Mouse (Mus musculus) forebrain, embryonic 12.5 days (tissue): ENCODE data around the gene Ppp6c. TPM values are rescaled to one million over a fixed set of nuclear protein-coding genes. Genes with fewer than 3 reads are reported as not detected.

Source experiments
- ATAC-seq: fragments of 200-750 bp; cut with Nextera tagmentation; 2 replicates; pipeline ENCODE4 v1.8.0; 2017; ENCODE audit warnings: moderate TSS enrichment; ENCODE audit not compliant: low FRiP score
- H3K27ac ChIP-seq: fragments of 300-500 bp; sonication (generic); 2 replicates; pipeline ENCODE4 v1.5.1; 2016; ENCODE audit warnings: mild to moderate bottlenecking
- H3K27me3 ChIP-seq: fragments of 300-500 bp; sonication (generic); 2 replicates; pipeline ENCODE4 v1.6.1; 2016; ENCODE audit warnings: mild to moderate bottlenecking
- H3K36me3 ChIP-seq: fragments of 300-500 bp; sonication (generic); replicated peaks from 2 replicates; pipeline ENCODE4 v1.6.1; 2016; ENCODE audit warnings: mild to moderate bottlenecking
- H3K4me1 ChIP-seq: fragments of 300-500 bp; sonication (generic); 2 replicates; pipeline ENCODE4 v1.6.1; 2016
- H3K4me2 ChIP-seq: fragments of 300-500 bp; sonication (generic); 2 replicates; pipeline ENCODE4 v1.6.1; 2016; ENCODE audit warnings: mild to moderate bottlenecking, moderate library complexity
- H3K4me3 ChIP-seq: fragments of 300-500 bp; sonication (generic); replicated peaks from 2 replicates; pipeline ENCODE4 v1.5.1; 2016; ENCODE audit warnings: mild to moderate bottlenecking
- H3K9ac ChIP-seq: fragments of 300-500 bp; sonication (generic); 2 replicates; pipeline ENCODE4 v1.6.1; 2016; ENCODE audit warnings: mild to moderate bottlenecking
- H3K9me3 ChIP-seq: fragments of 300-500 bp; sonication (generic); 2 replicates; pipeline ENCODE4 v1.6.1; 2016
- WGBS: fragments of 180-500 bp; shearing (Covaris S2); methylation state at CpG from one replicate; pipeline ENCODE4 v1.1.7; 2016; 5-methylcytosine and 5-hydroxymethylcytosine counted together
- polyA plus RNA-seq: library from polyadenylated mRNA; unstranded; fragments of >200 nt; fragmentation: Nextera tagmentation; extraction: Ambion mirVana; gene quantifications from 2 replicates; pipeline ENCODE4 v1.2.1, GENCODE M21; 2016

Ppp6c gene
- polyA plus RNA-seq, 1 experiment from 2014 or later: 81.5 TPM

DNA sequence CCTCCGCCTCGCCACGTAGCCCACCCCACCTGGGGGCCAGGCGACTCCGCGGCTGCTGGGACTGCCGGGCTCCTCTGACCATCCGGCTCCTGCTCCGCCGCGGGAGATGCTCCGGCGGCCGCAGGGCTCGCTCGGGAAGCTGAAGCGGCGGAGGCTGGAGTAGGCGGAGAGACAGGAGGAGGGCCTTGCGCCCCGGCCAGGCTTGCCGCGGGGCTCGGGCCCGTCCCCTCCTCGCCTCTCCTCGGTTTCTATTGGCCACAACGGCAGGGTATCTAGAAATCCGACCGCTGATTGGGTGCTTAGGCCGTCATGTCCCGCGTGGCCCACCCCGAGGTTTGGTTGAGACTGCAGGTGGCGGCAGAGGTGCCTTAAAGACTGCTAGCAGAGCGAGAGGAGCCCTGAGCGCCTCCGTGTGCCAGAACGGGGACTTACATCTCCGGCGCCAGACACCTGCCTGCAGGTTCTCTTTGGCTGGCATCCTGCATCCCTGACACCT lies 35.6 kb downstream of the Ppp6c start, which contains the start of gene Scai:
Gene Scai, minus strand, starts transcription at position 174 of the 496 bp plus-strand sequence.
- Histone ChIP-seq H3K4me2 (peak within 1 kb of the TSS; percentile 75), H3K27ac (peak within 1 kb of the TSS; percentile 99), H3K27me3 (no peaks in the 10 kb centered on the region), H3K4me3 (peak within 1 kb of the TSS; percentile 90), H3K36me3 (peaks cover 7% of the 10 kb centered on the region), H3K9me3 (no peaks in the 10 kb centered on the region), H3K4me1 (peaks cover 24% of the 10 kb centered on the region), H3K9ac (peak within 1 kb of the TSS; percentile 92)
- ATAC-seq: peak; percentile 100
- WGBS: 0% methylated on average over 41 of the region's 41 CpGs

DNA sequence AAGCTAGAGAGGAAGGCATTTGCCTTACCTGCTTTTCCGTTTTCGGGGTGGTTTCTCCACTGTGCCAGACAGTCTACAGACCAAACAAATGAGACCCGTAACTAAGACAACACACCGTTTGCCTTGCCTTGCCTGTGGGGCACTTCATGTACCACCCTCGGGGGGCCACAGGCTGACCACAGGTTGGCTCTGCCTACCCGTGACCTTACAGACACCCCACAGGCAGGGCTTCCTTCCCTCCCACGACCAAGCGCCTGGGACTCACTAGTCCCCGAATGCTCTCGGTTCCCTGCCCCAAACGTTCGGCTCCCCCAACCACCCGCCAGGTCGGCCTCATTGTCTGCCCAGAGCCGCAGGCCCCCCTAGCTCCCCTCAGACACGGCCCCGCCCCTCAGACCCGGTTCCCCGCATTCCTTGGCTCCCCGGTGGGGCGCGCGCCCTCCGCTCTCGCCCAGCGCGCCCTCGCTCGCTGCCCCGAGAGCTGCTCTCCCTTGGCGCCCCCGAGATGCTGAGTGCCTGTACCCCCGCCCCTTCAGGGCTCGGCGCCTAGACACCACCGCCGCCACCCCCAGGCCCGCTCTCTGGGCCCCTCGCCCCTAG lies 36.2 kb downstream of the Ppp6c start:
- Histone ChIP-seq H3K4me1 (peaks cover 24% of the 10 kb centered on the region), H3K27me3 (no peaks in the 10 kb centered on the region), H3K4me2 (peak overlapping the region; percentile 75), H3K9ac (peak overlapping the region; percentile 92), H3K27ac (peak overlapping the region; percentile 99), H3K36me3 (peaks cover 7% of the 10 kb centered on the region), H3K4me3 (peak overlapping the region; percentile 90), H3K9me3 (no peaks in the 10 kb centered on the region)
- under 1% methylated on average over 37 of the region's 39 CpGs for WGBS
- ATAC-seq: peak; percentile 90

DNA sequence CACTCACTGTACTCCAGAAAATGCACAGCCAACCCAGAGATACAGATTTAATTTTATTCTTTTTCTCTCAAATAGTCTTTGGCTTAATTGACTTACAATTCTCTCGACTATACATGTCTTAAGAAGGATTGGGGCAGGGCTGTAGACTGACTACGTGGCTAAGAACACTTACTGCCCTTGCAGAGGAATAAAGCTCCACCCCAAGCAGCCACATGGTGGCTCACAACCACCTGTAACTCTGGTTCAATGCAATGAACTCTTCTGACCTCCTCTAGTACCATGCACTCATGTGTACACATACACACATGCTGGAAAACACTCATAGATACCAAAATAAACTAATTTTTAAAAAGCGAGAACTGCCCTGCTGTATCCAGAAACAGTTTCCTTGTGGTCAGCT lies 40.3 kb downstream of the Ppp6c start:
- Histone ChIP-seq H3K9ac (no peak overlapping the region), H3K4me1 (peaks cover 23% of the 10 kb centered on the region), H3K4me2 (no peak overlapping the region), H3K9me3 (no peaks in the 10 kb centered on the region), H3K36me3 (peaks cover 22% of the 10 kb centered on the region), H3K4me3 (no peak overlapping the region), H3K27ac (no peak overlapping the region), H3K27me3 (no peaks in the 10 kb centered on the region)
- 69% methylated on average over 3 of the region's 3 CpGs for WGBS
- no peak for ATAC-seq

DNA sequence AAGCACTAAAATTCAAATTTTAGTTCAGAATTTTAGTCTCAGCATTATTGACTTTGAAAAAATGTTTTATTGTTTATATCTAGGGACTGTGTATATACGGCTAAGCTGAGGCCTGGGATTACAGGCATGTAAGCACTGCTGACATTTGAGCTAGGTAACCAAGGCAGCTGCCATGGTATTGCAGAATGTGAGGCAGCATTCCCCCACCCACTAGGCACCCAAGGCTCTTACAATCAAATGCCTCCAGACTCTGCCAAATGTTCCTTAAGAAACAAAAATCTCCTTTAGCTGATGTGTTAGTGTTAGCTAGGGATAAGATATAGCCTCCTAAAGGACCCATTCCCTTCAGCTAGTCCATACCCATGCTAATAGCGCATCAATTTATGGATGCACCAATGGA lies 42.7 kb downstream of the Ppp6c start:
- Histone ChIP-seq H3K9ac (no peak overlapping the region), H3K27ac (no peak overlapping the region), H3K9me3 (no peaks in the 10 kb centered on the region), H3K27me3 (no peaks in the 10 kb centered on the region), H3K4me2 (no peak overlapping the region), H3K36me3 (peaks cover 36% of the 10 kb centered on the region), H3K4me3 (no peak overlapping the region), H3K4me1 (peaks cover 9% of the 10 kb centered on the region)
- 98% methylated on average over 2 of the region's 2 CpGs for WGBS
- ATAC-seq: no peak

DNA sequence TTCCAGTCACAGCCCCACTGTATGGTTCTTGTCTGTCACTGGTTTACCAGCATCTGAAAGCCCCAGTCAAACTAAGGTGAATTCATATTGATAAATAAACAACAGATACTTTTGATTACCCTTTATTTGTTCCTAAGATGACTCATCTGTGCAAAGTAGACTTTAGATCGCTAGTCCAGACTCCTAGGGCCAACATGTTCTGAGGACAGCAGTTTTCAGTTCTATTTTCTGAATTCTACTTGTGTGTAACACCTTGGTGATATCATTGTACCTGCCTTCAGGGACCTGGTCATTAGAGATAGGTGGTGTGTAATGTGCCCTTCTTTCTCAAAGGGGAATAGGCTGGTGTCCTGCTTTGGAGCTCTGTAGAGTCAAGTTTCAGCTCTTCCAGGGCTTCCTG lies 65.3 kb downstream of the Ppp6c start:
- Histone ChIP-seq H3K27me3 (no peaks in the 10 kb centered on the region), H3K4me2 (no peak overlapping the region), H3K36me3 (peaks cover 9% of the 10 kb centered on the region), H3K4me3 (no peak overlapping the region), H3K27ac (no peak overlapping the region), H3K9me3 (no peaks in the 10 kb centered on the region), H3K9ac (no peak overlapping the region), H3K4me1 (no peaks in the 10 kb centered on the region)
- ATAC-seq: no peak
- WGBS: 95% methylated on average over 1 of the region's 1 CpGs

DNA sequence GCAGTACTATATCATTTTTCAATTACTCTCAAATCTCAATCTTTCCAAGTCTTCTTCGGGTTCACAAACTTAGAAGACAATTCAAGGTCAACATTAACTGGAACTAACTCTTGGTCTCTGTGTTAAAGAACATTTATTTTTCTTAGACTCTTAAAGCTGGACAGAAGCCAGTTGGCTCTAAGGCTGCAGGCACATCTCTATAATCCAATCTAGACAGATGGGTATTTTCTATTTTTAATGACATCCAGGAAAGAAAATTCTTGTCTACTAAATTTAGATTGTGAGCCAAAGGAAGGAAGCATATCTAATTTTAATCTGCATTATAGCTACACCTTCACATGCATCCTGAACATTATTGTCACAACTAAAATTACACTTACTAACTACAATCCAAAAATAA lies 68.3 kb downstream of the Ppp6c start:
- H3K27me3 ChIP-seq: no peaks in the 10 kb centered on the region
- WGBS: 91% methylated on average over 1 of the region's 1 CpGs
- no peak overlapping the region for H3K4me2 ChIP-seq
- no peak for ATAC-seq
- H3K4me1 ChIP-seq: no peaks in the 10 kb centered on the region
- H3K27ac ChIP-seq: no peak overlapping the region
- H3K36me3 ChIP-seq: peaks cover 9% of the 10 kb centered on the region
- H3K9ac ChIP-seq: no peak overlapping the region
- no peak overlapping the region for H3K4me3 ChIP-seq
- no peaks in the 10 kb centered on the region for H3K9me3 ChIP-seq

DNA sequence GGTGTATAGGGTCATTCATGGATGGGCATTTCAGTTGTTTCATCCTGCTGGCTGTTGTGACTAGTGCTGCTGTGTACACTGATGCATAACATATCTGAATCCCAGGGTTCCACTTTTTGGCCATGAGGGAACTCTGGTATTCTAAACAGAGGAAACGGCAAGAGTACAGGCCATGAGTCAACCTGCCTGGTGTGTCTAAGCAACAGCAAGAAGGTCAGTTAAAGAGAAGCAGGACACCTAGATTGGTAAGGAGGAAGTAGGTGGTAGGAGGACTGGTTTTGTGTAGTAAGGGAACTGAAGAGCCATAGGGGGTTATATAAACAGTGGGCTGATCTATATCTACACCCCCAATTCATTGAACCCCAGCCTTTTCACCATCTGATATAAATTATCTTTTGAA lies 69.4 kb downstream of the Ppp6c start:
- H3K4me2 ChIP-seq: no peak overlapping the region
- no peak overlapping the region for H3K9ac ChIP-seq
- no peak overlapping the region for H3K27ac ChIP-seq
- no peaks in the 10 kb centered on the region for H3K27me3 ChIP-seq
- H3K4me1 ChIP-seq: no peaks in the 10 kb centered on the region
- 96% methylated on average over 1 of the region's 1 CpGs for WGBS
- peaks cover 9% of the 10 kb centered on the region for H3K36me3 ChIP-seq
- no peaks in the 10 kb centered on the region for H3K9me3 ChIP-seq
- H3K4me3 ChIP-seq: no peak overlapping the region
- ATAC-seq: no peak

DNA sequence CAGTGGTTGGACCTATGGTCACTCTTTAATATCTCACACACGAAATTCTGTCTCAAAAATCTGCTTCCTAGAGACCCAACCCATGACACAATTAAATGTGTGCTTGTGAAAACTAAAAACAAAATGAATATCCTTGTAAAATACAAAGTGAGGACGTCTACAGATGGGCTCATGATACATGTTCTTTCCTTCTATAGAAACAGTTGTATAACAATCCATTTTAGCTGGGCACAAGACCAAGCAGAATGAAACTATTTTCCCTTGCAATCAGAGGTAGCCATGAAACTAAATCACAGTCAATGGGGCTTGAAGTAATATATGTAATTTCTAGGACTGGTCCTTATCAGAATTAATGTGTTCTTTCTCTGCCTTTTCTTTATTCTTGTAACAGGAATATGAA lies 75.3 kb downstream of the Ppp6c start:
- no peaks in the 10 kb centered on the region for H3K9me3 ChIP-seq
- no peaks in the 10 kb centered on the region for H3K4me1 ChIP-seq
- no peak overlapping the region for H3K4me2 ChIP-seq
- no peak for ATAC-seq
- no peaks in the 10 kb centered on the region for H3K27me3 ChIP-seq
- H3K27ac ChIP-seq: no peak overlapping the region
- H3K4me3 ChIP-seq: no peak overlapping the region
- 72% methylated on average over 2 of the region's 2 CpGs for WGBS
- no peak overlapping the region for H3K9ac ChIP-seq
- 0 out of 2 replicates have a peak, but pooled peaks cover 3% of the 10 kb centered on the region for H3K36me3 ChIP-seq

DNA sequence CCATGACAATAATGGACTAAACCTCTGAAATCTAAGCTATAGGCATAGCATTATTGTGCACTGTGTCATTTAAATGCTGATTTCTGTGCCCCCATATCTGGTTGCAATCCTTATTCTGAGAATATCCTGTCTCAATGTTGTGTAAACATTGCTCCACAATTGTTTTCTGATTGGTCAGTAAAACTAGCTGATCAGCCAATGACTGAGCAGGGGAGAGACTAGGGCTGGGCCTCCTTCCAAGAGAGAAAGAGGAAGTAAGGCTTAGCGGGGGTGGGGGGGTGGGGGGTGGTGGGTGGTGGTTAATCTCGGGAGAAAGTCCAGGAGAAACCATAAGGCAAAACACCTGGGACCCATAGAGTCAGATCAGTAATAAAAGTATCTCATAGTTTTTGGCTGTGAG lies 78.2 kb downstream of the Ppp6c start:
- H3K4me2 ChIP-seq: no peak overlapping the region
- H3K27ac ChIP-seq: no peak overlapping the region
- peaks cover 3% of the 10 kb centered on the region; the same call in 1 of the 2 replicates for H3K36me3 ChIP-seq
- no peaks in the 10 kb centered on the region for H3K27me3 ChIP-seq
- 79% methylated on average over 2 of the region's 2 CpGs for WGBS
- no peak overlapping the region for H3K9ac ChIP-seq
- no peaks in the 10 kb centered on the region for H3K9me3 ChIP-seq
- no peak overlapping the region for H3K4me3 ChIP-seq
- no peak for ATAC-seq
- H3K4me1 ChIP-seq: no peaks in the 10 kb centered on the region

DNA sequence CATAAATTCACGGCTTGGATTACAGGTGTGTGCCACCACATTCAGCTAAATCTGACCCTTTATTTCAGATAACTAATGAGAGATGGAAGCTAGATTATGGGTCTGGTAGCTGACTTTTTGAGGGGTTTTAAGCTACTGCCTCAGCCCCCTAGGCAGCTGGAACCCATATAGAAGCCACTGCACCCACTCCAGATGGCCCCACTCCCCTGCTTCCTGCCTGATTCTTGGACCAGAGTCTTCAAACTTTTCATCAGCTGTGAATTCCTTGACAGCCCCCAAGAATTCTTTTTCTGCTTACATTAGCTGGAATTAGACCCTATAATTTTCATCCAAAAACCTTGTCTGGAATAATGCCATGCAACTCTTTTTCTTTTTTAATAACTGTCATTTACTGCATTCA lies 79.8 kb downstream of the Ppp6c start:
- Histone ChIP-seq H3K4me3 (no peak overlapping the region), H3K4me1 (no peaks in the 10 kb centered on the region), H3K9ac (no peak overlapping the region), H3K27ac (no peak overlapping the region), H3K27me3 (no peaks in the 10 kb centered on the region), H3K4me2 (no peak overlapping the region), H3K36me3 (peaks cover 3% of the 10 kb centered on the region; the same call in 1 of the 2 replicates), H3K9me3 (no peaks in the 10 kb centered on the region)
- WGBS: 98% methylated on average over 1 of the region's 1 CpGs
- ATAC-seq: no peak

Other genes with a start within 250 kb of the Ppp6c start
- gene Wdr38, start 229.0 kb downstream of the Ppp6c start, polyA plus RNA-seq: 1.5 and 1.7 TPM in 2 replicates
- gene Arpc5l, start 221.1 kb downstream of the Ppp6c start, polyA plus RNA-seq: 137 and 143 TPM in 2 replicates
- gene Rpl35, start 220.8 kb downstream of the Ppp6c start, polyA plus RNA-seq: 970 and 1,048 TPM in 2 replicates
- gene Golga1, start 160.9 kb downstream of the Ppp6c start, polyA plus RNA-seq: 37.9 and 40.8 TPM in 2 replicates
- gene Scai, start 35.7 kb downstream of the Ppp6c start, polyA plus RNA-seq: 14.3 and 18.1 TPM in 2 replicates